Mouse (Mus musculus): ENCODE measurements around the gene Shisa4.
"Not testable (repeated sequence)": the region's sequence is repeated elsewhere in the genome, so short reads cannot be mapped to it uniquely, and the experiment has no call there.

The Shisa4 gene

DNA sequence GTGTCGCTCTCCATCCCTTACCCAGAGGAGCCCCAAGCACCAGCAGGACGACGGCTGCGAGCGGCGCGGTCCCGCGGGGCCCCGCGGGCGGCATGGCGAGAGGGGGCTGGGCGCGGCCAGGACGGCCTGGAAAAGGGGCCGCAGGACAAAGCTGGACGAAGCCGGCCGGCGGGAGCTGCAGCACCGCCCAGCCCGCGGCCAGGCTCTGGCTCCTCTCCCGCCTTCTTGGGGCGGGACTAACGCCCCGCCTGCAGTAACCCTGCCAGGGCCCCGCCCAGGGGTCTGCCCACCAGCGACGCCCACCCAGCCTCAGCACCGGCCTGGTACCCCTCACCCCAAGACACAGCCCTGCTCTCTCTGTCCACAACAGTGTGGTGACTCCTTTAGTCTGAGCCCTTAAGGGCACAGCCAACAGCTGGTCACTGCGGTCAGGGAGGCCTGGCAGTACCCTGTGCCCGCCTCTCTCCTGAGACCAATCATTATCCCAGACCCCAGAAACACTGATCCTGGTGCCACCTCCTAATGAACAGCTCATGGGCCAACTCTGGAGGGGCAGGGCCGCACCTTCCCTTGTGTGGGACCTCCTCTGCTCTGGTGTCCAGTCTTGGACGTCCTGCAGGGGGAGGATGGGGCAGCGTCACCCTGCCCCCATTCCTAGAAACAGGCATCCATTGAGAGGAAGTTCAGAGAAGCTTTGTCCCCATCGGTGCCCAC, at the start of gene Shisa4:
Gene Shisa4 (minus strand): TSS at position 370 of the 714 bp plus-strand sequence.
- no peak for DNase-seq (ENCODE audit: low spot score)

DNA sequence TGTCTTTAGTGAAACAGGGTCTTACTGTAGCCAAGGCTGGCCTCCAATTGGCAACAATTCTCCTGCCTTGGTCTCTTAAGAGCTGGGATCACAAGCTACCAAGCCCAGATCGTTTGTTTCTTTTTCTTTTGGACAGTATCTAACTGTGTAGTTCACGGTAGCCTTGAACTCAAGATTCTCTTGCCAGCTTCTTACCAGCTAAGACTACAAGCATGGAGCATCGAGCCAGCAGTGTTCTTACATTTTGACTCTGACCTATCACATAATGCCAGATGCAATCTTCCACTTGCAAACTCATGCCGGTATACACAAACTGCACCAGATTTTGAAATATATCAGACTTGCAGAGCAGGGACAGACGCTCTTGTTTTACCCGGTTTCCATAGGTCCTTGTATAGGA, 47.7 kb upstream of the Shisa4 start:
- DNase-seq (ENCODE audit: low spot score), result no peak

DNA sequence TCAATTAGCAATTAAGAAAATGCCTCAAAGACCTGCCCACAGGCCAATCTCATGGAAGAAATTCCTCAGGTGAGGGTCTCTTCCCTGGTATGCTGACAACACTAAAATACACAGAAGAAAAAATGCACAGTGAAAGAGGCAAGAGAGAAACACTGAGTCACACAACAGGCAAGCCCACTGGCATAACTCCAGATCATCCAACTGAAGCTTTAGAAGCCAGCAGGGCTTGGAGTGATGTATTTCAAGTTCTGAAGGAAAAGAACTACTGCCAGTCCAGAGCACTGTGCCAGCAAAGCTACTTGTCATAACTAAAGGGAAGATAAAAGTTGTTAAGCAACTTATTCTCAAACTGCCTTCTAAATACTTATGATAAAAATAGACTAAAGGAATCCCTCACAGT, 39.0 kb upstream of the Shisa4 start:
- no peak for DNase-seq (ENCODE audit: low spot score)

DNA sequence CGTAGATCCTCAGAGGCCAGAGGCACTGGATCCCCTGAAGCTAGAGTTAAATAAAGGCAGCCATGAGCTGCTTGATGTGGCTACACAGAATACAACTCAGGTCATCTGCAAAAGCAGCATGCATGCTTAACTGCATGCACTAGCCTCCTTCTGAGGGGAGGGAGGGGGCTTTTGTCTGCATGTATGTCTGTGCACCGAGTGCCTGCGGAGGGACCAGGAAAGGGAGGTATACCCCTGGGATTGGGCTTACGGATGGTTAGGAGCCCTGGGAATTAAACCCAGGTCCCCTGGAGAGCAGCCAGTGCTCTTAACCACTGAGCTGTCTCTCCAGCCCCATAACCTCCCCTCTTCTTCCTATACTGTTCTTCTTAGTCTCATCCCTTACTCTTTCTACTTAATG, 37.1 kb upstream of the Shisa4 start:
- no peak for DNase-seq (ENCODE audit: low spot score)

DNA sequence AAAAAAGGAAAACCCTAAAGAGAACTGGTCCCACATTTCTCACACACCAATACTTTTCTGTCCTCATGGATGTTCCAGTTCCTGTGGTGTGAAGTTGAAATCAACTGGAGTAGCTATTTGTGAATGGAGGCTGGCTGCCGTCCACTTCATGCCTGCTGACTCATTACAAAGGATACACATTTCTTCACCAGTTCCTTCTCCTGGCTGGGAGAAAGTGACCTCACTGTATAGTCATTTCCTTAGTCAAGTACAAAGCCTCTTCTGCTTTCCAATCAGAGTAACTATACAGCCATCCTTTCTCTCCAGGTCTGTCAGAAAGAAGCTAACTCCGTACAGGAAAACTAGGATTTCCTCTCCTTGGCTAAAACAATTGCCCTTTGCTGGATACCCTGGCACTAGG, 35.9 kb upstream of the Shisa4 start:
- DNase-seq (ENCODE audit: low spot score), result no peak

DNA sequence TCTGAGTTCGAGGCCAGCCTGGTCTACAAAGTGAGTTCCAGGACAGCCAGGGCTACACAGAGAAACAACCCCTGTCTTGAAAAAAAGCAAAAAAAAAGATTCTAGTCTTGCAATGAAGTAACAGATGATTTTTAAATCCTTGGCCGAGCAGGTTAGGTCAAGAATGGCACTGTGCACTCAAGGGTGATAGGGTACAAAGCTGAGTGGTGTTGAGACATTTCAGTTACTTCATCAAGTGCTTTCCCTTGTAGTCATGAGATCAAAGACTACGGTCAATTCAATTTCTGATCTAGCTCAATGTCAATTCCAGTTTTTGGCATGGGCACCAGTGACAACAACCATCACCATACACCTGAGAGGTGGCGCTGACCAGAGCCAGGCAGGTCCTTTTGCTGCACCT, 33.9 kb upstream of the Shisa4 start:
- DNase-seq (ENCODE audit: low spot score), result no peak

DNA sequence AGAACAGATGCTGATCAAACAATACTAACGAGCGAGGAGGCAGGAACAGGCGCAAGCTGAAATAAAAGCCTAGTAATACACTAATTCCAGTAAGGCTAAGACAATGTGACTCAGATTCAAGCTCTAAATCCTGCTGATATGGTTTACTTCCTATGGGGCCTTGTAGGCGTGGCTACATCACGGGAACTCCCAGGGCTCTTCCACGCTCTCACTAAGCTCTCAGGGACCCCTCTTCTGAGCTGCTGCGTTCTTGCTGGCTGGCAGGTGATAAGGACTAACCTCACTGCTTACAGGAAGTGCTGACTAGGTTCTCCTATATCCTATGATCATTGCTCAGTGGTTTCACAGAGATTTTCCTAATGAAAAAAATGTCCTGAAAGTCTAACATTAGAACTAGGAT, 30.3 kb upstream of the Shisa4 start:
- no peak for DNase-seq (ENCODE audit: low spot score)

DNA sequence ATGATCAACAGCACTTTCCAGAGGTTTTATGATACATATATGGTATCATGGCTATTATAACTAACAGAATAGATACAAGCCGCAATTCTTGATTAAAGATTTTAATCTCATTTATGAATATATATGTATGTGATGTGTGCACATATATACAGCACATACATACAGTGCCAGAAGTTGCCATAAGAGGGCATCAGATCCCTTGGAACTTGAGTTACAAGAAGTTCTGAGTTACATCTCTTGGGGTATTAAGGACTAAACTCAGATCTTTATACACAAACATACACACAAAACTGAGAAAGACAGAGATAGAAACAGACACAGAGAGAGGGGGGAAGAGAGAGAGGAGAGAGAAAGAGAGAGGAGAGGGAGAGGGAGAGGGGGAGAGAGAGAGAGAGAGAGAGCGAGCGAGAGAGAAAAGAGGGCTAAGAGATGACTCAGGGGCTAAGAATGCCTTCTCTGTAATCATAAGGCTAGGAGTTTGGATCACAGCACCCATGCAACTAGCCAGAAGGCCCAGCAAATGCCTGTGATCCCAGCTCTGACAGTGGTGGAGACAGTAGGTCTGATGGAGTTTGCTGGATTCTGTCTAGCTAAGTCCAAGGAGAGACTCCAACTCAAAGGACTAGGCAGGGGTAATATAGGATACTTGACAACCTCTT, 26.5 kb upstream of the Shisa4 start:
- no peak for DNase-seq (ENCODE audit: low spot score)

DNA sequence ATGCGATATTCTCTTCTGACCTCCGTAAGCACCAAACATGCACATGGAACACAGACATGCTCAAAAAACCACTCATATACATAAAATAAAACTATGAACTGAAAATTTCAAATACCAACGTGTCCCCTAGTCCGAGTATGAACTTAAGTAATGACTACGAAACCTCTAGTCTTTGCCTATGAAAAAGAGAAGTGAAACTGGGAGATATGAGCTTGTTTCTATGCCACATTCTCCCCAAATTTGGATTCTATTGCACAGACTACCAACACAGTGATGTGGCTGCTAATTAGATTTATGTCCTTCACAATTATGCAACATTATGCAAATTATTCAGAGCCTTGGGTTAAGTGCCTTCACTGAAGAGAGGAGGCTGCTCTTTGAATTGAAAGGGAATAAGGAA, 24.4 kb upstream of the Shisa4 start:
- DNase-seq (ENCODE audit: low spot score), result no peak

DNA sequence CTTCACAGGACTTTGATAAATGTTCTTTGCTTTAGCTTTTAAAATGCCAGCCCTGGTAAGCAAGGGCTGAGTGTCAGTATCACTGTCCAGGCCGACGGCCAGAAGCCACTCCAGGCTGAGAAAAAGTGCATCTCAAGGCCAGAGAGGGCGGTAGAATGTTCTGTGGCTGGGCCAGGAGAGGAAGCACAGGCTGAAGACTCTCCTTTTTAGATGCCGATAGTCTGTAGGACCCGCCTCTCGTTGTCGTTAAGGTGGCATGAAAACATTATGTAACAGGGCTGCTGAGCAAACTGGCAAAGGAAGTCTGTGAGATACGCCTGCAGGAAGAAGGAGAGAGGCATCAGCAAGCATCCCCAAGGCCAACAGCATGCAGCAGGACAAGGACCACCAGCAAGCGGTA, 10.1 kb upstream of the Shisa4 start:
- no peak for DNase-seq (ENCODE audit: low spot score)

DNA sequence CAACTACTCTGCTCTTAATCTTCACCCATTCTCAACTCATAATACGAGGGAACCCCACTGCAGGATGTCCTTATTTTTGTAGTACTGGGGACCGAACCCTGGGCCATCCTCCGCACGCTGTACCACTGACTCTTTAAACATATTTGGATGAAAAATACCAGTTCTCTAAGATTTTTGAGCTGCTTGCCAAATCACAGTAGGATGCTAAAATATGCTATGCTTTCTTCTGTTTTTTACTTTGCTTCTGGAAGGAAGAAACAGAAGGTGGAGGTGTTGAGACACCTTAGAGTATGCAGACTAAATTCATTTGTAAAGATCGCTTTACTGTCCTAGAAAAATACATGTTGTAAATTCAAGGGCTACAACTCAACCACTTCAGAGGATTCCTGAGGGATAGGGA, 9.1 kb upstream of the Shisa4 start:
- DNase-seq (ENCODE audit: low spot score), result no peak

DNA sequence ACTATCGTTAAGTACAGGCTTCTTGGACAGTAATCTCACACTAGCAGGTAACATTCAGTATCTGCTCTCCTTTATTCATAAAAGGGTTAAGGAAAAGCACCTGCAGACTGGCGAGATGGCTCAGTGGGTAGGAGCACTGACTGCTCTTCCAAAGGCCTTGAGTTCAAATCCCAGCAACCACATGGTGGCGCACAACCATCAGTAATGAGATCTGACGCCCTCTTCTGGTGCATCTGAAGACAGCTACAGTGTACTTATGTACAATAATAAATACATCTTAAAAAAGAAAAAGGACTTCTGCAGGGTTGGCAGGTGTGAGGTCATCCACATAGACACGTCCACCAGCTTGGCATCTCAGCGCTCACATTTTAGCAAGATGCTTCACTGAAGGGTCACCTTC, 6.5 kb upstream of the Shisa4 start:
- DNase-seq (ENCODE audit: low spot score), result not testable (repeated sequence)

DNA sequence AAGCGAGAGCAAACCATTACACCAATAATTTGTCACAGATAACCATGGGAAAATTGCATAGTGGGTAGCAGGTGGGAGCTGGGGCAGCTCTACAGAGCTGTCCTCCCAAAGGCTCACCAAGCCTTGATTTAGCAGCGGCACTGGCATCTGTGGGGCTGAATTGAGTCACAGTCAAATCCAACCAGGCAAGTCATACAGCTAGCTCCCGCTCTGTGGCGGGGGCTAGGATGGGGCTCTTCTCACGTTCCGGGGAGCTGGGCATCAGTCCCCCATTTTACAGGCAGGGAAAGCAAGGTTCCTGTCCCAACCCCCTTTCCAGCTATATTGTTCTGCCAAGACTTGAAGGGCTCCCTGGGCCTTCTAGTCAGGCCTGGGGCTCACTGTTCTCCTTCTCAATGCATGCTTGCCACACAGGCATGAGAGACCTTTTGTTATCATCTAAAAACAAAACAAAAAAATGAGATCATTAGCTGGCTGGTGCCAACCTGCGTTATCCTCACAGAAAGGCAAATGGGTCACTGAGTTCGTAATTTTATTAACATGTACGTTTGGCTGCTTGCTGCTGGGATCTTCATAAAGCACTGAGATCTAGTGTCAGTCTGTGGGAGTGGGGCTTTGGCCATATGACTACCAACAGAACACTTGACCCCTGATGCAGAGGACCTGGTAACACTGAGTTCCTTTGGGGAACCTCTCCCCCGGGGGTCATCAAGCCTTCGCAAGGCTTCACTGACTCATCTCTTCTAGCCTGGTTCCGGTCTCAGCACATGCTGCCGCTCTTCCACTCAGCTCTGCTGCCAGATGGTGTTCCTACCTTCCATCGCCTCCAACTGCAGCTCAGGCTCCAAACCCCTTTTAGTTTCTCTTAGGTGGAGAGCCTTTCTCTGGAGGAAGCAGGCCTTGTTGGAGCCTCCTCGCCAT, 5.3 kb upstream of the Shisa4 start:
- DNase-seq (ENCODE audit: low spot score), result no peak

DNA sequence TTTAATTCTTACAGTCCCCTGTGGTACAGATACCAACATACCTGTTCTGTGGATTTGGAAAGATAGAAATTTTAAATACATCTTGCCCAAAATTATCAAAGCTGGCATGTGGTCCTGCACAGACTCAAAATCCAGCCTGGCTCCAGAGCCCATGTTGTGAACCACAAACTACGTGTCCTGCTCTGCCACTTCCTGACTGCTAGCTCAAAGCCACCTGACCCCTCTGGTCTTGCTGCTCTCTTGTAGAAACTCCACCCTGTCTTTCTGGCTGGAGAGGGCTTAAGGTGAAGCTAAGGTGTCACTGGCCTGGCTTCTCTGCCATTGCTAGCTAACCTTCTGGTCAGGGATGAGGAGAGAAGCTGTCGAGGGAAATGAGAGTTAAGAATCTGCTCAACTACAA, 4.0 kb upstream of the Shisa4 start:
- DNase-seq (ENCODE audit: low spot score), result no peak

DNA sequence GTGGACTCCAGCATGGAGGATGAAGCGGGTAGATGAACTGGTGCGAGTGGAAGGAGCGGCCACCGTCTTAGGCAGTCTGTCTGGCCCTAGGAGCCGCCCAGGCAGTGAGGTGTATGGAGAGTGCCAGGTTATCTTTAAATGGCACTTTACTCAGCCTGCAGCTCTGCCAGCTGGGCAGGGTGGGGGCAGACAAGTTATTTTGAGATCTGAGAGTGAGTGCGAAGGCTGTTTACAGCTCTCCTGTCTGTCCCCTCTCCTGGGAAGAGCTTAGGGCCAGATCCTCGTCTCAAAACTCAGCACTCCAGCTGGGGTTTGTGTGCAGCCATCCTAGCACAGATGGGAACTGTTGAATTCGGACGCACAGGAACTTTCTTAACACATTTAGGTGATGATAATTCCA, 3.5 kb upstream of the Shisa4 start:
- DNase-seq (ENCODE audit: low spot score), result no peak

DNA sequence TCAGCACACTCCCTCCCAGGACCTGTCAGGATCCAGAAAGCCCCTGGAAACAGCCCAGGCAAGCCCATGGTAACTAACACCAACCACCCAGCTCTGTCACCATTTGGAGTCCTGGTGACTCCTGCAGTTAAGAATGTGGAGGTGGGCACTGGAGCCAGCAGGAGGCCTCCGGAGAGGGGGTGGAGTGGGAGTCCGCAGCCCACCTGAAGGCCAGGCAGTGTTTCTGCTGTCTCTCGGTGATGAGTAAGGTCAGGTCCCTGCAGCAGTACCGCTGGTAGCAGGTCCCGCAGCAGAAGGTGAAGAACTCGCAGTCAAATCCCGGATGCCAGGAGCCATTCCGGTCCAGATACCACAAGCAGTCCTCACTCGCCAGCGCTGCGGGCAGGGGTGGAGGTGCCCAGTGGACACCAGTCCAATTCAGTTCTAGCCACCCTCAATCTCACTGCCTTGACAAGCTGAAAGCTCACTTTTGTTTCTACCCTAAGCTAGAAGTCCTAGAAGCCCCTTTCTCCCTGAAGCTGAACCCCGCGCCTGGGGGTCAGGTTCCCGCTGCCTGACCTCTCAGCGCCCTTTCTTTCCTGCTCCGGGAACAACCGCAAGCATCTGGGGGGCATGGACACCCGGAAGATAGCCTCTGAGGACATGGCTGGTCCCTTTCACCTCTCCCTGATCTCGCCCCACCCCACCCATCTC, 716 bp downstream of the Shisa4 start:
- DNase-seq (ENCODE audit: low spot score), result no peak

DNA sequence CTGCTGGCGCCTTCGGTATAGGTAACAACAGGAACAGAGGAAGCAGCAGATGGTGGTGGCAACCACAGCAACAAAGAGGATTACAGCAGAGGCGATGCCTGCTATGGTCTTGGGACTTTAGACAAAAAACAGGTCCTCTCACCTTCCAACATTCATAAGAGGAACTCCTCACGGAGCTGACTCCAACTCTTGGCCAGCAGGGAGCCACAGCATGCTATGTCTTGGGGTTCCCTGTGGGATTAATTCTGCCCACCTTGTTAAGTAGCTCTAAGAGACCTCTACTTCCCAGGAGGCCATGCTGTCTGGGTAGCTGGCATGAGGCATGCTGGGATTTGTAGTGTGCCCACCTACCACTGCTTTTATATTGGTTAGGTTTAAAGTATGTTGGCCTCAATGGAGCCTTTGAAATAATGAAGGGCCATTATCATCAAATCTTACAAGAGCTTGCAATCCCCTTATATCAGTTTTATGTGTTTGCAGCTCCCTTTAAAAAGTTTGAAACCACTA, 1.8 kb downstream of the Shisa4 start:
- no peak for DNase-seq (ENCODE audit: low spot score)

DNA sequence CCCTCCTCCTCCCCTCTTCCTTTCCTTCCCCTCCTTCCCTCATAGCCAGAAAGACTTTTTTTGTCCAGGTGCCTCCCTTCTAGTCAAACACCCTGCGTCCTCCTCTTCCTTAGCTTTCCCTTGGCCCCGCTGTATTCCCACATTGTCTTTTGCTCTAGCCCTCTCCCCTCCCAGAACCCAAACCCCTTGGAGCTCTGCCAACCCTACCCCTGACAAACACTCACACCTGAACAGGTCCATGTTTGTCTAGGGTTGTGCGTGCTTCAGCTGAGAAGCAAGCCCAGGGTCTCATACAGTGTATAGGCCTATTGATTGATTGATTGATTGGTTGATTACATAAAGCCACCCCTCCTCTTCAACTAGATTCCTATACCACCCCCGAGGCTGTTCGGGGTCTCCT, 5.6 kb downstream of the Shisa4 start:
- no peak for DNase-seq (ENCODE audit: low spot score)

DNA sequence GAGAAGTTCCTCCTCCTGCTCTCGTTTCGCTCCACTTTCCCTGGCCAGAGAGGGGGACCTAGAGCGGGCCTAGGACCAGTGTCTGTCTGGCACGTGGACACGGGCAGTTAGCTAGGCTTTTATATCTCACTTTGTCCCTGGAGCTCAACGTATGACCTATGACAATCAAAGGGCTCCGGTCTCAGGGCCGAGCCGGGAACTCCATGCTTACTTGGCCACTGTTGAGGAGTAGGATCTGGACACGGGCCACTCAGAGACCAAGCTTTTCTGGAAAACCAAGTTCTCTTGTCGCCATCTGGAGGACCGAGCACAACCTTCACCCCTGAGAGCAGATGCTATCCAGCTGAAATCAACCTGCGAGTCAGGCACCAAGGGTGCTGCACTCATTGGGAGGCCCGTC, 6.1 kb downstream of the Shisa4 start:
- no peak for DNase-seq (ENCODE audit: low spot score)

DNA sequence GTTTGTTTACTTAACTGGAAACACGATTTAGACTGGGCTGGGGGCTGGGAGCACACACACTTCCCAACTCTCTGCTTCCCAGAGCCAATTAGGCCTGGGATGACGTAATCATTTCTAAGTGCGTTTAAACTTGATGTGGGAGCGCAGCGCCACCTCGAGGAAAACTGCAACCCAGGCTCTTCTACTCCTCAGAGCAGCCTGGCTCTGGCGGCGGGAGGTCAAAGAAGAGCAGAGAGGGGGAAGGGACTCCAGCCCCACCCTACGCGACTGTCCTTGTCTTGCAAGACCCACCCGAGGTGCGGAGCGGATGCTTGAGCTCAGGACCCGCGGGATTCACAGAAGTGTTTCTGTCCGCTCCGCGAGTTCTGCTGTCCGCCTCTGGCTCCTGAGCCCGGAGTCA, 6.8 kb downstream of the Shisa4 start:
- DNase-seq (ENCODE audit: low spot score), result peak; percentile 54

DNA sequence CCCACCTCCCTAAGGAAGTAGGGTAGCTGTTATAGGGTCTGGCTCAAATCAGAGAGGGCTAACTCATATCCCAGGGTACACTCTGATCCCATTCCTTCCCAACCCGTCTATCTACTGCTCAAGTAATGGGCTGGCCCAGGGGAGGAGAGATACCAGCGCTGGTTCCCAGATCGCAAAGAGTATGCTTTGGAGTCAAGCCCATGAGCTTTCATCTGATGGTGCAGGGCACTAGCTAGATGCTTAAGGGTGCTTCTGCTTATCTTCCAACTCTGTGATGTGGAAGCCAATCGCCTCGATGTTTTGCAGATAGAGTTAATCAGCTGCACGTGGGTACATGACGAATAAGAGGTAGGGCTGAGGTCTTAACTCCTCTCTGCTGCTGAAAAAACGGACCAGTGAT, 7.4 kb downstream of the Shisa4 start:
- DNase-seq (ENCODE audit: low spot score), result no peak

DNA sequence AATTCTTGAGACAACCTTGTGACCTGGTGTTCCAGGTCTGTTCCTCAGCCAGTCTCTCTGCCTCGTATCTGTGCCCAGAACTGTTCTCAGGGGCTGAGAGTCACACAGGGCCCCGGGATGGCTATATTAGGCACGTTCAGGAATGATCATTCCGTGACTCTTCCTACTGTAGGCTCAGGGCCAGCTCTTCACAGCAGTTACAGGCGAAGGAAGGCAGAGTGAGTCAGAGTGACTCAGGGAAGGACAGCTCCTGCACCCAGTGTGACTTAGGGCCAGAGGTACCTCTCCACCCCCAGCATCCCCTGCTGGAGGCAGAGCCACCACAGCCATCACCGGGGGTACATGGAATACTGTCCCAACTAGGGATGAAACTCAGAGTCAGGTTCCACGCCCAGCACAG, 8.0 kb downstream of the Shisa4 start:
- DNase-seq (ENCODE audit: low spot score), result no peak
